Mouse (Mus musculus) adrenal gland, postnatal 25 days (tissue): Measurements from ENCODE around the gene Oit3. TPM values are rescaled to one million over a fixed set of nuclear protein-coding genes. Genes with fewer than 3 reads are reported as not detected.

ENCODE experiments used
- DNase-seq: peaks from one replicate; pipeline ENCODE4 v3.0.0; 2021; ENCODE audit warnings: mixed read lengths
- long read RNA-seq: library from polyadenylated mRNA; stranded (forward); transcript quantifications from one replicate; pipeline ENCODE4 v2.0.0, GENCODE M21; 2021
- total RNA-seq: library from RNA; stranded (reverse); gene quantifications from 2 replicates; pipeline ENCODE4 v1.2.3, GENCODE M21; 2021

The Oit3 gene
- 4.8 and 6.2 TPM in 2 replicates for total RNA-seq
- long read RNA-seq, partial matches to known transcripts, result 0 of 4 reads
- long read RNA-seq, other reads (novel, unspliced or antisense), result 0 of 4 reads

DNA sequence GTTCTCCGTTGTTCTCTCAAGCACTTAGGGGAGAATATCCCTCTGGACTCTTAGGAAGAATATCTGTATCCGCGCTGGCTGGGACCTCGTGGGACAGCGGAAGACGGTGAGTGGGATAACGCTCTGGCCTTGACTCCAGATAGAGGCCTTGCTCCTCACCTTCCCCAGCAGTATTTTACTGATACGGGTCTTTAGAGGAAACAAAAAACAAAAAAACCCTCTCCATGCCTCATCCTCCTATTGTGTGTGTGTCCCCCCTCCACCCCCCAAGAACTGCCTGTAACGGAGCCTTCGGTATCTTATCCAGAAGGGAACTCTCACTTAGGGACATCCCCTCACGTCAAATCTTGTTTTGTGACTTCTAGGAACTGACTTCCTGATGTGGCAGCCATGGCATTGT, at the start of gene Oit3:
Gene Oit3 (minus strand): TSS at position 44 of the 400 bp plus-strand sequence.
- DNase-seq, result no peak

DNA sequence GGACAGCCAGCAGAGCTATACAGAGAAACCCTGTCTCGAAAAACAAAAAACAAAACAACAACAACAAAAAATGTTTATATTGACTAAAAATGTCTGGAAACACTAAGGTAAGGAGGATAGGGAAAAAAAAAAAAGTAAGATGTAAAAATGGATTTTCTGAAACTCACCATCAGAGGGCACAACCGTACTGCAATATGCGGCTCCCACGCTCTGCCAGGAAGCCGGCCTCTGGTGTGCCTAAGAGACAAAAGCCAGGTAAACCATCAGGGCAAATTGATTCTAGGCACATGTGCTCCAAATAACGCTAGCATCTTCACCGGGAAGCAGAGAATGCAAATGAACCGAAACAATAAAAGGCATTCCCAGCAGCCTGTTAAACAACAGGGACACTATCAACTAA, 49.3 kb upstream of the Oit3 start:
- peak; percentile 20 for DNase-seq

DNA sequence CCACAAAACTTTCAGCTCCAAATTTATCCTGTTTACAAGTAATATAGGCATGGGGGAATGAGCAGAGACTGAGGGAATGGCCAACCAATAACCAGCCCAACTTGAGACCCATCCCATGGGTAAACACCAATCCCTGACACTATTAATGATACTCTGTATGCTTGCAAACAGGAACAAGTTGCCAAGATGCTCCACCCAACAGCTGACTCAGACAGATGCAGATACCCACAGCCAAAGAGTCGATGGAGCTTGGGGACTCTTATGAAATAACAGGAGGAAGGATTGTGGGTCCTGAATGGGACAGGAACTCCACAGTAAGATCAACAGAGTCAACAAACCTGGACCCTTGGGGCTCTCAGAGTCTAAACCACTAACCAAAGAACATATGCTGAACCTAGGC, 47.8 kb upstream of the Oit3 start:
- no peak for DNase-seq

DNA sequence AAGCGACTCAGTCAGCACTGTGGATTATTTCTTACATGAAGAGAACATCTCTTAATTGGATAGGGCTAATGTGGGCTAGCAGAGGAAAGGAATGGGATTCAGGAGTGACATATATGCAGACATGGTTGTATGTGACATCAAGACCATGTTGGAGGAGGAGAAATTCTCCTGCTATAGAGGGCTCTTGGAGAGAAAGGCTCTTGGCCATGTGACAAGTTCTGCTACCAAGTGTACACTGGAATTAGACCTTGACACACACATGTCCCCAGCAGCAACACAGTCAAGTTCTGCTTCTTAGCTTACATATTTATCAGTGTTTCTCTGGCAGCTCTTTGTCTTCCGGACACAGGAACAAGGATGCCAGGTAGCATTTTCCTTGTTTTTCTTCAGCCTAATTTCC, 45.8 kb upstream of the Oit3 start:
- no peak for DNase-seq

DNA sequence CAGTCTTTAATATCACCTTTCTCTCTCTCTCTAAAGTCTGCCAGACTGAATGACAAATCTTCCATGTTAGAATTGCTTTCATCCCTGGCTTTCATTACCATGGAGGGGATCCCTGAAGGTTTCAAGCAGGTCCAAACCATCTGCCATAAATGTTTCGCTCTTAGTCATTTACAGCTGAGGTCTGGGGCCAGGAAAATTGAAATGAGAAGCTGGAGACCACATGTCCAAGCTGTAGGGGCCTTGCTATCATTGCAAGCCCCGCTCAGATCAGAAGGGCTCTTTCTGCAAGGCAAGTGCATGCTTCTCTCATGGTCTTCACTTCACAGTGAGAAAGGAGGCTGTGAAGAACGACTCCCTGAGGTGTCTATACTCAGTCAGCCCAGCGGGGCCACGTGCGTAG, 42.7 kb upstream of the Oit3 start:
- DNase-seq, result no peak

DNA sequence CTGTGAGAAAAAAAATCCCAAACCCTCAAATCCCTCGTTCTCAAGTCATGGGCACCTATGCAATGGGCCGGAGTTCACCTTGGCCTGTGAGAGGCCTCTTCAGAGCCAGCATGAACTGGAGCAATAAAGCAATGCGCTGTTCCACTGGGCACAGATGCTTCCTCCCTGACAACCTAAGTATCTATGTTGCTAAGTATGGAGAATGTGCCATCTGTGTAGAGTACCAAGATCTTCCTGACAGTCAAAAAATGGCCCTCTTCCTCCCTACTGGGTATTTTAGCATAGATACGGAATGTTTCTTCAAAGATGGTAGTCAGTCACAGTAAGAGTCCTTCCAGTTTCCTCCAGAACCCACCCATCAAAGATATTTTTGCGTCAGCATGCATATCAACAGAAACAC, 39.8 kb upstream of the Oit3 start:
- DNase-seq, result no peak

DNA sequence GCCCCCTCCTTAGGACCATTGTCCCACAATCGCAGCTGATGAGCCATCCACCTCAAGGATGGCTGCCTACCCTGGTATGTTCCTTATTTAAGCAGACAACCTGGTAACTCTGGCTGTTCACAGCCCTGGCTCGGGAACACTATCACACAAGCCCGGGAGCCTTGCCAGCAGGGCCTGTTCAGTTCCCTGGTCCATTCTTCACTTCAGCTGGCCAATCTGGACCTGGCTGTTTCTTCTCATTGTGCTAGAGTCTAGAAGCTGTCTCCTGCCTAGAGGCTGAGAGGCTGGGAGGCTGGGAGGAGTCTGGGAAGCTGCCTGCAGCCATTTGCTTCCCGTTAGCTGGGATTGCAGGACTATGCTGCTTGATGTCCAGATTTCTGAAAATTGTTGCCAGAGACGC, 28.9 kb upstream of the Oit3 start:
- DNase-seq, result no peak

DNA sequence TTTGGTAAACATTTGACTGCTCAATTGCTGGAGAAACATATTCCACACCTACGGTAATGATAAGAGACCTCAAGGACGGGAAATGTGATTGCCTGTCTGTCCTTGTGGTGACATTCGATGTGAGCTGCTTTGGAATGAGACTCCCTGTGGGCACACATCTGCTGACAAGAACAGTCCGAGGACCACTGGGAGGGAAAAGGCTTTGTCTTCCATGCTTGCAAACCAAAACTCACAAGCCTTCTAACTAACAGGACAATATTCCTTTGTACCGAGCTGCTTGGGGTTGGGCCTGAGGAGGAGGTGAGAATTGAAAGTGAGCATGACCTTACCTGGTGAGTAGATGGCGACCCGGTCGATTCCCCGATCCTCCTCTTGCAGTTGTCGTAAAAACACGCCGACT, 25.7 kb upstream of the Oit3 start:
- DNase-seq, result no peak

DNA sequence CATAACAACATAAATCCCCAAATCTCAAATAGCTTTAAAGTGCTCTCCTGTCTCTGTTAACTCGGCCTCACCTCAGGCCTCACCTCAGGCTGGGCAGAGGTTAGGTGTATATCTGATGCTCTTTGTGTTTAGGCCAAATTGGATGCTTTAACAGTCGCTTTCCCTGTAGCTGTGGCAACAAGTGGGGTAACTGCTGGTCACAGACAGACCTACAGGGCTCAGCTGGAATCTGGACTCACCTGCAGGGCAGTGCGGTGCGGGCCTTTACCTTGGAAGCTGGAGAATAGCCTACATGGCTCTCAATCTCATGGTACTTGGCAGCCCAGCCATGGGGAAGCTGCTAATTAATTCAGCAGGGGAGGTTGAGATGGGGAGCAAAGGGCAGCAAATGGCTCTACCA, 25.0 kb upstream of the Oit3 start:
- DNase-seq, result no peak

DNA sequence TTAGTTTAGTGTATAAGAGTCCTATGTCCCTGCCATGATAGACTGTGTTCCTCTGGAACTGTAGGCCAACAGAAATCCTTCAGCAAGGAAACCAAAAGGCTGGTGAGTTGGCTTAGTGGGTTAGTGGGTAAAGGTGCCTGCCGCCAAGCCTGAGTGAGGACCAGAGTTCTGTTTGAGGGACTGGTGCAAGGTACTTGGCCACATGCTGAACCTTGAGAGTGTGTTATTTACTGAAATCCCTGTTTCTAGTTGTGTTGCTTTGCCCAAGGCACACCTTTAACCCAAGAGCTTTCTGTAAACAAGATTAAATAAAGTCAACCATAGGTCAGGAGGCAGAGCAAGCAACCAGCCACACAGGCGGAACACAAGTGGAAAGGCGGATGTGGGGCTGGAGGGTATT, 24.0 kb upstream of the Oit3 start:
- no peak for DNase-seq

DNA sequence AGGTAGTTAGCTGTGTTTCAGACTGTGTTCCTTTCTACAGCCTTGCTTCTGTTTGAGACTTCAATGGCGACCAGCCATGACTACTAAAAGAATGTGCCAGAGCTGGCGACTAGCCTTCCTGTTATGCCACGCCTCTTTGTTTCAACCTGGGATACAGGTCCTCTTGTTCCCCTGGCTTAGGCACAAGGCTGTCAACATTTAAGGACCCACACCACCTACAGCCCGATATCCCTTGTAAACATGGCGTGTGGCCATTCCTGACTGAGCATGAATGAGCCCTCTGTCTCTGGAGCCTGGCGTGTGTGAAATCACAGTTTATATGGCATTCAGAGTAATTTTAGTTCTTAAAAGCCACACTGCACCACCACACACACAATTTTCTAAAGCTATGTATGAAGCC, 20.7 kb upstream of the Oit3 start:
- DNase-seq, result no peak

DNA sequence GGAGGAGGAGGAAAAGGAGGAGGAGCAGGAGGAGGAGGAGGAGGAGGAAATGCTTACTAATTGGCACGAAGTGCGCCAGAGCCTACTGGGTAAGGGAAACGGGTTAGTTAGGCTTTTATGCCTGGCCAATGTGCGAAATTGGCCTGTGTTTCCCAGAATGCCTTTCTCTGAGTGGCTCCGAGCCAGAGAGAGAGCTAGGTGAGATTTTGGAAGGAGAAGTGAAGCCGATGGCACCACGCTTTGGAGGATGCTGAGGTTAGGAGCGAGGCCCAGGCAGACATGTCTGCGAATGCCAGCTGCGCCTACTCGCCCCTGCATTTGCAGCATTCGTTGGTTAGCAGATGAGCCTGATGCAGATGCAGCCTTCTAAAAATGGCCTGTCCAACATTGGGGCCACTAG, 18.2 kb upstream of the Oit3 start:
- no peak for DNase-seq

DNA sequence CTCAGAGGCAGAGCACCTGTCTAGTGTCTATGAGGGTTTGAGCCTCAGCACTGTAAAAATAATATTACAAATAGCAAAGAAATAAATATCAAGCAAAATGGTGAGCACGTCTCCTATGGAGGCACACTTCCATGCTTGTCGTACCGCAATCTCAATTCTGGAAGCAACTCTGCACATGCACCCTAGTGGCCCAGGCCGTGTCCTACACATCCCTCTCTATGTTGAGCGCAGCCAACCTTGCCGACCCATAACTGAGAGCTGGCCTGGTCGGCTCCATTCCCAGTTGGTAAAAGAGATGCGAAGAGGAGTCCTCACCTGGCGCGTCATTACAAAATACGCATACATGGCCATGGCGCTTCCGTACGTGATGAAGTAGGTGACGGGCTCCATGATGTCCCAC, 13.1 kb upstream of the Oit3 start:
- no peak for DNase-seq

DNA sequence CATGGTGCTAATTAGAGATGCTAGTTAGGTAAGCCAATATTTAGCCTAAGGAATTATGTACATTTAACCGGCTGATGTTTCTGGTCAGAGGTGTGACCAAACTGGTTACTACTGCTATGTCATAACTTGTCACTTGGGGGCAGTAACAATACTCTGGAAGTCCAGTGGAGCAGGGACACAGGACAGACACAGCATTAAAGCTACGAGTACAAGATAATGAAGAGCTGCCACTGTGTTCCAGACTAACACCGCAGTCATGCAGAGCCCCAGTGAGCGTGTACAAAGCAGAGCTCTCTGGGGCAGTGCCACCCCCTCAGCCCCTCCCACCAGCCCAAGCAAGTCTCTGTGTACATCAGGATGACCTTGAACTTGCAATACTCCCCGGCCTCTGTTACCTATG, 10.3 kb upstream of the Oit3 start:
- DNase-seq, result no peak

DNA sequence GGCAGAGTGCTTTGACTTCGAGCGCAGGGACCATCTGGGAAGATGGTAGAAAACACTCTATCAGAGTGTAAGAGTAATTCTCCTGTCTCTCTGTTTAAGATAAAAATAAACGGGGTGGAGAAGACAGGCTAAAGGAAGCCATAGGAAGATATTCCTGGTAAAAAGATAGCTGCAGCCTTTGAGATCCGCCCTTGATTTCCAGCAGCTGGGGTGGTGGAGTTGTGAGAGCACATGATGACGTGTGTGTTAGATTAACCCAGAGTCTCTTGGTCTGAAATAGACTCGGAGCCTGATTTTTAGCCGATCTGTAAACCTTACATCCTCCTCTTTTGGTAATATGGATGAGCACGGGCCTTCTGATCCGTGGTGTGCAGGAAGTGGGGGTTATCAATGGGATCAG, 6.0 kb upstream of the Oit3 start:
- no peak for DNase-seq

DNA sequence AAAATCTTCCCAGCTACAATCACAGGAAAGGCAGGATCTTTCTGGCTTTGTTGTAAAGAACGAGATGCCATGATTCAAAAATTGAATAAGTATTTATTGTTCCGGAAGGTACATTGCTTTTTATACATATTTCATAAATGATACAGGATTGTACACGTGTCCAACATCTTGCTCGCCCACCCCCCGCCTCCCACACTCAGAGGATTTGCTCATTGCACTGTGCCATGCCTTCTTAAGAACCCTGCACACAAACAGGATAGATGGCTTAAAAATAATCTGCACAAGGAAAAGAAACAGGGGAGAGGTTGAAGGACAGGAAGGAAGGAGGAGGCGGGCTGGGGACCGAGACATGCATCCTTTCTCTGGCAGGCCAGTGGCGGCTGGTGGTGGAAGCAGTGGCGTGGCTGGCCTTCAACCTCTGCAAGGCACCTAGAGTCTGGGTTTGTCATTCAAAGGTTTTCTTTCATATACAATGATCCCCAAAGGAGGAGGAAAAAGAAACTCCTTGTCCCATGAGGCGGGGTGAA, 5.4 kb upstream of the Oit3 start:
- DNase-seq, result no peak

DNA sequence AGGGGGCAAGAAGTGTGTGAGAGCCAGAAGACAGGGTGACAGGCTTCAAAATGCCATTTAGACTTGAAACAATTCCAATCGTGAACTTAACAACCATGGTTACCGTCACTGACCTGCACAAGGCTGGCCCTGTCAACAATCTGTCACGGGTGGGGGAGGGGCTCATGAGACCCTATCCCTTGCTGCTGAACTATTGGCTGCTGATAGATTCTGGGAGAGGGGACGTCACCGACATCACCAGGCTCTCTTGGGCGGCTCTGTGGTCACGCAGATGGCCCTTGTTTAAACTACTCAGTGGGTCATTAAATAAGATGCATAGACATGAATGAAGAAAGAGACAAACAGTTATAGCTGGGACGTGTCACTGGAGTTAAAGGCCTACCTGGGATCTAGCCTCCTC, 3.1 kb upstream of the Oit3 start:
- no peak for DNase-seq

DNA sequence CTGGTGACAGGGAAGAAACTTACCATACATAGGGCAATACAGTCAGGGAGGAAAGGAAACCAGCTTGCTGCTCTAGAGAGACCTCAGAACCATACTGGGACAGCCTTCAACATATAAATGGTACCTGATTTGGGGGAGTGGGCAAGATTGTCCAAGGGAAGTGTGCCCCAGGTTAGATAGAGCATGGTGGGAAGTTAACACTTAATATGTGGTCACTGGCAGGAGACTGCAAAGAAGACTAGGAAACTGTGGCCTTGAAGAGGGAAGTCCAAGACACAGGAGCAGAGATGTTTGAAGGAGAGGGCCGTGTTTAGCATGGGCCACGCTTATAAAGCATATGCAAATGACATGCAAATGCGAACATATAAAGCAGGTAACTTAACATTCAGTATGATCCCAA, 2.5 kb upstream of the Oit3 start:
- no peak for DNase-seq

DNA sequence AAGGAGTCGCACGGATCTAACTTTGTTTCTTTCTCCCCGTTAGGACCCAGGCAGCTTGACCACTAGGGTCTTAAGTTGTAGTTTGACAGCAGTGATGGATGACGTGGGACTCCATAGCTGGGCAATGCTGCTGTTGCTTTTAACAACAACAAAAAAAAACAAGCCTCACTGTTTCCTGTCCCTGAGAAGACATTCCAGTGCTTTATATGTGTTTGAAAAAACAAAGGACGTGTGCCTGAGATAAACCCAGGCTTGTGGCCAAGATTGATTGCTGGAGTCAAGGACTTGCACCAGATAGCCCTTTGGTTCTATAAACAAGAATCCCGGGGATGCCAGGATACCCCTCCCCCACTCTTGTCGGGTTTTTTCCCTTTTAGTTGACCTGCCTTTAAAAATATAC, 1.6 kb upstream of the Oit3 start:
- peak; percentile 22 for DNase-seq

DNA sequence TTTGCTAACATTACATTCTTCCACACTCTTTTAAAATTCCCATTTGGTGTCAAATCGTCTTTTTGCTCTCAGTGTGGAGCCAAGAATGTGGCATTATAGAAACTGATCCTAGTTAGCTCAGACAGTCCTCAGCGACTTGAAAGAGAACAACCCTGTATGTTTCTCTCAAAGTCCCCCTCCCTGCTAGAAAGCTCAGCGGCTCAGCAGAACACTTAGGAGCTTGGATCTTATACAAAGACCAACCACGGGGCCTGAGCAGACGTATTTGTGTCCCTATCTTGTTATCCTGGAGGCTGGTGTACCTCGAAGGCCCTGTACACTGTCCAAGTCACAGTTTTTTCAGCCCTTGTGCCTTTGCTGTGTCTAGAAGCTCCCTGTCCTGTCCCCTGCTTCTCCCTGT, 1.4 kb downstream of the Oit3 start:
- DNase-seq, result no peak

DNA sequence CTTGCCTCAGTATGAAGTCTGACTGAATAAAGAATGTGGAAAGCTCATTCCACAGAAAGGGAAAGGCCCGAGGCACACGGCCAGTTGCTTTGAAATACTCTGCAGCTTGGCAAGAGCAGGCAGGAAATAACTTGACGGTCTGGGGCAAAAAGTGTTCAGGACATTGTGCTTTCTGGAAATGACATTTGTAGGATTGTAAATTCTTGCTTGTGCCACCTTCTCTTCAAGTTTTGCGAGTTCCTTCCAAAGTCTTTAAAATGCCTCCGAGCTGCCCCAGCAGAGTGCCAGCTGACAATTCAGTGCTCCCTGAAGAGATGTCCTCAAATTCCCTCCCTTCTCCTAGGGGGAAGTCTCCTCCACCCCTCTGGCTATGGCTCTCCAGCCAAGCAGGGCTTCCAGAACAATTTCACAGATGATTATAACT, 2.1 kb downstream of the Oit3 start:
- DNase-seq, result peak; percentile 45

DNA sequence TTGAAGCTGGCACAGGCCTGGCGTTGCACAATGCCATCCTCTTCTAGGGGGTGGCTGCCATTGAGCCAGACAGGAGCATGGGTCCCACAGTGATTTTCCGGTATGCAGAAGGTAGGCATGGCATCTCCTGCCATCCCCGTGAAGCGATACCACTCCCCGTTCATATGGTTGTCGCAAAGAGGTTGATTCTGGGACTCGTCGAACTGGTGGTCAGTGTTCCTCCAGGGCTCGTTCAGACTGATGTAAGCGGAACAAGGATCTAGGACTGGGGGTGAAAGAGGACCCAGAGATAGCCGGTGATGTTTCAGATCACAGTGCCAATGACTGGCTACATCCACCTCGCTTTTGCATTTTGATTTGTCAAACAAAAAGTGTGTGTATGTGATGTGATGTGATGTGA, 2.9 kb downstream of the Oit3 start:
- no peak for DNase-seq

DNA sequence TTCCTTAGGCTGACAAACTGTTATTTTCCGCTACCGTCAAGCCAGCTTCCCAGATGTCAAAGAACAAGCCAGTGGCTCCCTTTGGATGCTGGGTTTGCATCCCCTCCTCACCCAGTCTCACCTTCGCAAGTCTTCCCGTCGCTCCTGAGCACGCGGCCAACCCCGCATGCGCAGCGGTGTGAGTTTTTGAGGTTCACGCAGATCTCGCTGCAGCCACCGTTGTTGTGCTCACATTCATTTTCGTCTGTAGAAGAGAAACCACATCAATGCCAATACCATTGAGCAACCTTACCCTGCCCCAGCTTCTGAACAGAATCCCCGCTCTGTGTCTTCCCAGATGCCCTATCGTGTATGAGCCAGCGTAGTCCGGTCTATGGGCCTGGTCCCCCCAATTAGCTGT, 5.8 kb downstream of the Oit3 start:
- no peak for DNase-seq

DNA sequence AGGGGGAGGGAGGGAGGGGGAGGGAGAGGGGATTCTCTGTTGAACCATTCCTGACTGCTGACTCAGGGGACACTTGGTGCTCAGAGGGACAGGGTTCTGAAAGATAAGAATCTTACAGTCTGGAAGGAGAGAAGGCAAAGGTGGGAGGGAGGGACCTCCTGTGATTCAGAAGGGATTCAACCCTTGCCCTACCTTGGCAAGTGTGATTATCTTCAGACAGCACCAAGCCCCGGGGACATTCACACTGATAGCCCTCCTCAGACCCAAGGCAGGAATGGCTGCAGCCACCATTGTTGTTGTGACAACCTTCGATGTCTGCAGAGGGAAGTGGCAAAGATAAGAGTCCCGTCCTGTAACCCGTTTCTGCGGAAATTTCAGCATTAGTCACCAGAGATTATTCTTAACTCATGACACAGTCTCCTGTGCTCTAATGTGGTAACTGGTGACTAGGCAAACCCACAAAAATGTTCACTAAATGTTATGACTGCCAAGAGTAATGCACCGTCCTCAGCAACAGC, 10.8 kb downstream of the Oit3 start:
- no peak for DNase-seq
